Mouse (Mus musculus) embryo, embryonic 11 days (tissue): ENCODE measurements around the gene Fam234a.
"Not testable (repeated sequence)": the region's sequence is repeated elsewhere in the genome, so short reads cannot be mapped to it uniquely, and the experiment has no call there.

ENCODE experiments used
- DNase-seq: peaks from one replicate; pipeline ENCODE4 v3.0.0-alpha.2; 2015

Fam234a gene

DNA sequence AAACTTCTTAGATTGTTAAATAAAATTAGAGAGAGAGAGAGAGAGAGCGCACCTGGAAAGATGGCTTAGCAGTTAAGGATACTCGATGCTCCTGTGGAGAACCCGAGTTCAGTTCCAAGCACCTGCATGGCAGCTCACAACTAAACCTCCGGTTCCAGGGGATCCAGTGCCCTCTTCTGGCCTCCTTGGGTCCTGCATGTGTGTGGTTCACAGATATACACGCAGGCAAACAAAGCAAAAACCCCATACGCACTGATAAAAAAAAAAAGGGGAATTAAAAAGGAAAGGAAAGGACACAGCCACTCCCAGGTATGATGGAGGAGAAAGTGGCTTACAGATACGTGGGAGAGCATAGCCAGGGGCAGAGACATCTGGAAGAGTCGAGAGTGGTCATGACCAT, 11.2 kb downstream of the Fam234a start:
- DNase-seq: no peak

DNA sequence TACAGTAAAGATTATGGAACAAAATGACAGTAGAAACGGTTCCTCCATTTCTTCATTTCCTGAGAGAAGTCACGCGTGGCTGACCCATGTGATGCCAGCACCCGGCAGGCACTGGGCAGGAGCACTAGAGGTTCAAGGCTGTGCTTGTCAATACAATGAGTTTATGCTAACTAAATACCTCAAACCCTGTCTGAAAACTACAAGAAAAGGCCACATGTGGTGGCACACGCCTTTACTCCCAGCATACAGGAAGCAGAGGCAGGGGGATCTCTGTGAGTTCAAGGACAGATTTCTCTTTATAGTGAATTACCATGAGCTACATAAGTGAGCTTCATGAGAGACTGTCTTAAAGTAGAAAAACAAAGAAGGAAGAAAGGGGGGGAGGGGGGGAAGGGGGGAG, 12.9 kb downstream of the Fam234a start:
- DNase-seq: no peak

DNA sequence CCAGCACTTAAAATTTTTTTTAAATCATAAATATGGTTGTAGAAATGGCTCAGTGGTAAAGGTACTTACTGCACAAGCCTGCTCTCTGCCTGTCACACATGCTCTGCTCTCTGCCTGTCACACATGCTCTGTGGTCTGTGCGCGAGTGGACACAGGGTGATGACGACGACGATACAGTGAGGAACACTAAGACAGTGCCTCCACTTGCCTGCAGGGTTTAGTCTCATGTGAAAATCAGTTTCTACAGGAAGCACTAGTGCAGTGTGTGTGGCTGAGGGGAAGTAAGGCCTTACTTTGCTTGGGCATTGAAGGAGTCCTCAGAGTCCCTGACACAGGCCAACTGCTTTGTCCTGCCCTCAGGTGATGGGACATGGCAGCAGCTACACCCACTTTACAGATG, 14.3 kb downstream of the Fam234a start:
- DNase-seq: no peak

DNA sequence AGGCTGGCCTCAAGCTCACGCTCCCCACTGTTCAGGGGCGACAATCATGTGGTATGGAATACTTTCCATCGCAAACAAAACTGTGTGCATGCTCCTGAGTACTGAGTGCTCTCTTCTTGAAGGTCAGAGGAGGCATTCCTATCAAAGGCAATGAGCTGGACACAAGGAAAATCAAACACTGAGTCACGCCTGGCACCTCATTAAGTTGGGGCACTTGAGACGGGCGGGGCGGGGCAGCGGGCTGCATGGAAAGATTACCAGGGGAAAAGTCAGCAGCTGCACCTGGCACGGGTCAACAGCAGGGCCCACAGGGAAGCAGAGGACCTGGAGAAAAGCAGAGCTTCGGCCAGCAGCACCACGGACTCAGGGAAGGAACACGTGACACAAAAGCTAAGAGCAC, 18.9 kb downstream of the Fam234a start:
- DNase-seq: no peak

DNA sequence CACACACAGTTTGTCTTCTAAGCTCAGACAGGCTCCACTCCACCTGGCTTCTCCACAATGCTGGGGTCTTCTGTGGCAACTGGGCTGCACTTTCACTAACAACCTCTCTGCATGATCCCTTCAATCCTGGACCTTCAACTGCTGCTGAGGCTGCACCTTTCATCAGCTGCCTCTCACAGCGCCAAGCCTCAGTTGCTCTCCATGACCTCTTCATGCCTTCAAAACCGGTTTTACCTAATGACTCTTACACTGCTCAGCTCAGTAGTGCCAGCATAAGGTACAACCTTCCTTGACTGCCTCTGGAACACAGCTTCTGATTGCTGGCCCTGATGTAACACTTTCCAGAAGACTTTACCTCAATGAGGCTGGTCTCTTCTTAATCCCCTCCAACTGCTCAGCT, 22.5 kb downstream of the Fam234a start:
- DNase-seq: no peak

DNA sequence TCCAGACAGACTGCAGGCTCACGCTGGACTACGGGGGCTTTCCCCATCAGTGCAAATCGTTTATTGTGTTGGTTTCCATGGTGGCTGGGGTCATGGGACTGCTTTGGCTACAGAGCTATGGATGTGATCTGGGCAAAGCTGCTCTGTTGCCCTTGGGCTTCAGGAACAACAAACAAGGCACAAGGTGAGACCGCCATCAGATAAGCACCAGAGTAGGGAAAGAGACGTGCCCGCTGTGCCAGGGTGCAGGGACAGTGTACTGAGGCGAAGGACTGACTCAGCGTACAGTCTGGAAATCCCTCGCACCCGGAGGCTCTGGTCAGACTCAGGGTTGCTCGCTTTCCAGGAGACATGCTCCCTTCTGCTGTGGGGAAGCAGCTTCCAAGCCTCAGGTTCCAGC, 31.4 kb downstream of the Fam234a start:
- DNase-seq: no peak

DNA sequence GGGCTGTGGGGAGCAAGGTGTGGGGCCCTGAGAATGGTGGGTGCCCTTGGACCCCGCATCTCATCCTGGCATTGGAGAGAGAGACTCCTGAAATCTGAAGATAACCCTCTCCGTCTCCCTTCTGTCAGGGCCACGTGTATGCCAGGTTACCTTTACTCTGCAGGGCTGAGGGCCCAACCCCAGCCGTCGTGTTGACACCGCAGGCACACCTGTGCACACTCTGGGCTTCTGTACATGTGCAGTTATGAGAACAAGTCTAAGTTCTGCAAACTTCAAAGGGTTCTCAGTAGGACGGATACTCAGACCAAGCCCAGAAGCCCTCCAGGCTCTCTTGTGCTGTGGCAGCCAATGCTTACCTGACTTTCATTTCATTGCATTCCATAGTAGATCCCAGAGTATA, 31.8 kb downstream of the Fam234a start:
- DNase-seq: no peak

DNA sequence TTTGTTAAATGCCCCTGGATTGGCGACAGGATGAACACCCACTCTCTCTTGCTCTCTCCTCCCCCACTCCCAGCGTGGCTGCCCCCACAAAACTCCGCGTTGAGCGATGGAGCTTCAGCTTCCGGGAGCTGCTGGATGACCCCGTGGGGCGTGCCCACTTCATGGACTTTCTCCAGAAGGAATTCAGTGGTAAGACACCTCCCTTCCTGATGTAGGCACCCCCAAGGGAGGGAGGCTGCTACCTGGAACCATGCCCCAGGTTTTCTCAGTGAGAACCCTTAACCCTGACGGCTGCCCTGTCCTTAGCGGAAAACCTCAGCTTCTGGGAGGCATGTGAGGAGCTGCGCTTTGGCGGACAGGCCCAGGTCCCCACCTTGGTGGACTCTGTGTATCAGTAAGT, 36.4 kb downstream of the Fam234a start, which contains the start of gene Arhgdig:
TSS of gene Arhgdig (minus strand) at position 101 of the 400 bp plus-strand sequence.
- no peak for DNase-seq

DNA sequence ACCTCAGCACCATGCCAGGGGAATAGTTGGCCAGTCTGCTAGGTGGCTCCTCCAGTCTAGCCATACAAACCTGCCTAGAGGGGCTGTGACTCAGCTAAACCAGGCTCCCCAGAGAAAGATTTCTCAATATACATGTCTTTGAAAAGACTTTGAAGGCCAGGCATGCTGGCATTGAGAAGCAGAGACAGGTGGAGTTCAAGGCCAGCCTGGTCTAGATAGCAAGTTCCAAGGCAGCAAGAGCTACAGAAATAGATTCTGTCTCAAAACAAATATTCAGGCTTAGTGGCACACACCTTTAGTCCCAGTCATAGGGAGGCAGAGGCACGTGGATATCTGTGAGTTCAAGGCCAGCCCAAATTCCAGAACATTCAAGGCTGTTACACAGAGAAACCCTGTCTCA, 37.6 kb downstream of the Fam234a start:
- no peak for DNase-seq

DNA sequence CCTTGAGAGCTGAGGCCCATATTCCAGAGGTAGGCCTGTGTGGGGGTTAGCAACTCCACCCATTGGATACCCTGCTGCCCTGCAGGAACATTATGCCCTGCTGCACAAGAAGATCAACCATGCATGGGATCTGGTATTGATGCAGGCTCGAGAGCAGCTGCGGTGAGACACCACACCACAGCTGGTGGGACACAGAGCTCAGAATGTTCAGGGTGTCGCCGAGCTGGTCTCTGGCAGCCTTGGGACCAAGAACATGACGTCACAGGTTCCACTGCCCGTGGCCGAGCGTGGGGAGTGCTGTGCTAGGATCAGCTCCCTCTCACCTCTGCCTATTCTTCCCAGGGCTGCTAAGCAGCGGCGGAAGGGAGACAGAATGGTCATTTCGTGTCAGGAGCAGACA, 39.3 kb downstream of the Fam234a start:
- DNase-seq: no peak

DNA sequence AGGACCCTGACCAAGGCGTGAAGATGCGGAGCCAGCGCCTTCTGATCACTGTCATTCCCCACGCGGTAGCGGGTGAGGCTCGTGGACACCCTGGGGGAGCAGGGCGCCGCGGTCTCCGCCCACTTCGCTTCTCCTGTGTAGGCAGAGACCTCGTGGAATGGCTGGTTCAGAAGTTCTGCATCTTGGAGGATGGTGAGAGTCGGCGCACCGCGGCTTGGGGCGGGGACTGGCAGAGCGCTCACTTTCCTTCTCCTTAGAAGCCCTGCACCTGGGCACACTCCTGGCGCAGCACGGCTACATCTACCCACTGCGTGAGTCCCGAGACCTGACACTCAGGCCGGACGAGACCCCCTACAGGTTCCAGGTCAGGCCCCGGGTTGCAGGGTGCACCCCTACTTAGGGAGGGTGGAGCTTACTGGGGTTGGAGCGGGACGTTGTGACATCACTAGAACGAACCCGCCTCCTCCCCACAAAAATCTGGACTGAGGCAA, 40.7 kb downstream of the Fam234a start:
- no peak for DNase-seq

DNA sequence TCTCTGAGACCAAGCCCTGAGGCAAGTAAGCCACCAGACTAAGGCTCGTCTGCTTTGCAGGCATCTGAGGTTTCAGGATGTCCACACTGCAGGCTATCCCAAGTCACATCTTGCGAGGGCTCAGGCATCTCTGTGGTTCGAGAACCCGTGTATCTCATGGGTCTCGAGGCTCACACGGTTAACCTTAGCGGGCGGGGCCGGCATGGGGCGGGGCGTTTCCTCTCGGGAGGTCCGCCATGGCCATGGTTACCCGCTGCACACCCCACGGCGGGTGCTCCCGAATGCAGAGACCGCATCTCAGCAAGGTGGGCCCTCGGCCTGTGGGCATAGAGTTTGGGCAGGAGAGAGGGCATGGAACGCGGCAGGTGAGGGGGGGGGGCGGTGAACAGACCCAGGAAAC, 41.3 kb downstream of the Fam234a start, which contains the start of gene Rgs11:
TSS of gene Rgs11 (plus strand) at position 215 of the 400 bp plus-strand sequence.
- DNase-seq: peak; percentile 32

DNA sequence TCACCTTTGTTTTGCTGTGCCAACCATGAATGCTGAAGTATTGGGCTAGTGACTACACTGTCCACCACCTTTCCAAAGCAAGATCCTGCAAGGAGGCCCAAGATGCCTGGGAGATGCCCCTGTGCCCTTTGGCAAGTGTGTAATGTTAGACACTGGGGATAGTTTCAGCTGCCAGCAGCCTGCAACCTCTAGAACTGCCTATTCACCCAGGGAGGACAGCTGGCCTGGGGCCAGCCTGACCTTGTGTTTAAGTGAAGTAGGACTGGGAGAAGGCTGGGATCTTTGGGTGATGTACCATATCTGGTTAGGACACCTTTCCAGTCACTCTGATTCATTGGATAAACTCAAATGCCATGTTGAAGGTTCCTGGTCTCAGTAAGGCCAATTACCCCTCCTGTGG, 42.0 kb downstream of the Fam234a start:
- no peak for DNase-seq

DNA sequence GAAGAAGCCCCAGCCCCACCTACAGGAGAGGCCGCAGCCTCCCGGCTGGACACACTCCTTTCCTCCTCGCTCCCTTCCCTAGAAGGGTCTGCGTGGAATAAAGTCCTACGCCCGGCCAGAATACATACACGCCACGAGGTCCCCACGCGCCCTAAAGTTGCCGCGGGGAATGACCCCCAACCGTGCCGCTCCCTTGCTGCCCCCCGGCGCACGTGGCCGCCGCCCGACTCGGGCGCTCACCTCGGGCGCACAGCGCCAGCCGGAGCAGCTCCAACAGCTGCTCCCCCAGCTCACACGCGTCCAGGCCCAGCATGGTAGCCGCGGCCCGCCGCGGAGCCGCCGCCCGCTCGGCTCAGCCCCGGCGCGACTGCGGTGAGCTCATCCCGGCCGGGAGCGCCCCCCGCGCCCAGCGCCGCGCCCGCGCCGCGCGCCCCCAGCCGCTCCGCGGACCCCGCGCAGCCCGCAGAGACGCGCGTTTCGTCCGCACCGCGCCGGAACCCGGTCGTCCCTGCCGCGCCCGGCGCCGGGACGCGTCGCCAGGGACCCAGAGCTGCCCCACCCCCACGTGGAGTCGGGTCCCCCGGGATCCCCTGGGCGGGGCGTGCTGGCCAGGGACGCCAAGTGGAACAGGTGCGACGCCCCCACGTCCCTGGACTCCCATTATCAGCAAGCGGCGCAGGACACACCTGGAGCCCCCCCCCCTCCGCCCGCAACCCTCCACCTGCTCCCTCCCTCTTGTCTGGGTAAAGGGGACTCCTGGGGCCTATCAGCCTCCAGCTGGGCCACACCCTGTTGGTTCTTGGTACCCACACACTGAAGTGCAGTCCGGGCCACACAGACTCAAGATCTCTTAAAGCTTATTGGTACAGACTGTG, 43.0 kb downstream of the Fam234a start:
- DNase-seq: peak; percentile 66

DNA sequence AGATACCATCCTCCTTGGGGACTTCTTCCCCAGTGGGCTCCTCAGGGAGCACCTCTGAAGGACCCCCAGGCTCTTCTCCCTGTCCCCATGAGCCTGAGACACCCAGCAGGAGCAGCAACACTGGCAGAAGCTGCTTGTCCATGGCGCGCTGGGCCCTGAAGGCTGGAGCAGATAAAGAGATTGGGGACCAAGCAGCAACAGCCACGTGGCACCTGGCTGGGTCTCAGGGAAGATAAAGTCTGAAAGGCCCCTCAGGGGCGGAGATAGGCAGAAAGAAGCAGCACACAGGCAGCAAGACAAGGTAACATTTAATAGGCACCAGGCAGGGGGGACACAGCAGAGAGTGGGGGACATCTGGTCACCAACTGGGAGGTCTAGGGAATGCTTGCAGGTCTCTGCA, 45.1 kb downstream of the Fam234a start, which contains the start of gene Pdia2:
TSS of gene Pdia2 (minus strand) at position 196 of the 400 bp plus-strand sequence.
- DNase-seq: no peak

DNA sequence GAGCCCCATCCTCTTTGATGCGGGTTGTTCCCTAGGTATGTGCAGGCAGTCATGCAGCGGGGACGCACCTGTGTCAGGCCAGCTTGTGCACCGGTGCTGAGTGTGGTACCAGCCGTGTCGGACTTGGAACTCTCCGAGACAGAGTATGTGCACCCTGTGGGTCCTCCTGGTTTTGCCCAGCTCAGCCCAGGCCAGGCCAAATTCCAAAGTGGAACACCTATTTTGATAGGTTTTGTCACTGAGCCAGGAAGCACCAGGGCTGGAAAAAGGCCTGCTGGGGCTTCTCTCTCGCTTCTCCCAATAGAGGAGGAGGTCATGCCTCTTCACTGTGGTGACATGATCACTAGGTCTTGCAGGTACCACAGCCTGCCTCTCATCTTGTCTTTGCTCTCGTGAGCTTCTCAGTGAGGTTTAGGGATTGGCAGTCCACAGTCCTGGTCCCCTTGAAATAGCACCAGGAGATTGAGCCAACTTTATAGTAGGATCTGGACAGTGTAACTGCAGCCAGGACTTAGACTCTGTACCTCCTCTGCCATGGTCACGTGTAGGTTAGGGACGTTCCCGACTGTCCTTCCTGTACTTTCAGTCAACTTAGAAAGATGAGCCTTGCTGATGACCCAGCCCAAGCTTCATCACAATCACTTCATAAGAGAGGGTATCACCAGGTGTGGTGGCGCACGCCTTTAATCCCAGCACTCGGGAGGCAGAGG, 51.4 kb downstream of the Fam234a start:
- no peak for DNase-seq

DNA sequence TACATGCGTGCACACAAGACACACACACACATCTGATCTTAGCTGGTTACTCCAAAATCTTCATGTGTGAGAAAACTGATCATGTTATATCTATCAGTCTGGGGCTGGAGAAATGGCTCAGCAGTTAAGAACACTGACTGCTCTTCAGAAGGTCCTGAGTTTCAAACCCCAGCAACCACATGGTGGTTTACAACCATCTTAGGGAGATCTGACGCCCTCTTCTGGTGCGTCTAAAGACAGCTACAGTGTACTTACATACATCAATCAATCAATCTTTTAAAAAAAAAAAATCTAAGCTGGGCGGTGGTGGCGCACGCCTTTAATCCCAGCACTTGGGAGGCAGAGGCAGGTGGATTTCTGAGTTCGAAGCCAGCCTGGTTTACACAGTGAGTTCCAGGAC, 52.6 kb downstream of the Fam234a start:
- DNase-seq: not testable (repeated sequence)

DNA sequence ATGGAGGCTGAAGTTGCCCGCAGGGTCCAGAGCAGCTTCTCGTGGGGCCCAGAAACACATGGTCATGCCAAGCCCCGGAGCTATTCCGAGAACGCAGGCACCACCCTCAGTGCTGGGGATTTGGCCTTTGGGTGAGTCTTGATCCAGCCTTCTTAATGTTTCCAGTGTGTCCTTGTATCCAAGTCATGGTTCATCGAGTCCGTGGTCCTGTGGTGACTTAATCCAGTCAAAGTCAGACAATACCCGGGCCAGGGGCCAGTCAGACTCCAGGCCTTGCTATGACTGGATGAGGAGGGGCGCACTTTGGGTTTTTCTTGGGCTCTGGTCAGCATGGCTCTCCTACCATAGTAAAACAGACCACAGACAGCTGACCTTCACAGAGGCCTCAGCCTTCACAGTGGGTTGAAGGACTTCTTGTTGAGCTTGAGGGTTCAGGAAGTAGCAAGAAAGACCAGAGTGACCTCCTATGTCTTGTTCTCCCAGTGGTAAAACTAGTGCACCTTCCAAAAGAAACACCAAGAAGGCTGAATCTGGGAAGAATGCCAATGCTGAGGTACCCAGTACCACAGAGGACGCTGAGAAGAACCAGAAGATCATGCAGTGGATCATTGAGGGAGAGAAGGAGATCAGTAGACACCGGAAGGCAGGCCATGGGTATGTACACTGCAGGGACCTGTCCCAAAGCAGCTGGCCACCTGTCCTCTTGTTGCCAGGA, 55.8 kb downstream of the Fam234a start:
- no peak for DNase-seq

DNA sequence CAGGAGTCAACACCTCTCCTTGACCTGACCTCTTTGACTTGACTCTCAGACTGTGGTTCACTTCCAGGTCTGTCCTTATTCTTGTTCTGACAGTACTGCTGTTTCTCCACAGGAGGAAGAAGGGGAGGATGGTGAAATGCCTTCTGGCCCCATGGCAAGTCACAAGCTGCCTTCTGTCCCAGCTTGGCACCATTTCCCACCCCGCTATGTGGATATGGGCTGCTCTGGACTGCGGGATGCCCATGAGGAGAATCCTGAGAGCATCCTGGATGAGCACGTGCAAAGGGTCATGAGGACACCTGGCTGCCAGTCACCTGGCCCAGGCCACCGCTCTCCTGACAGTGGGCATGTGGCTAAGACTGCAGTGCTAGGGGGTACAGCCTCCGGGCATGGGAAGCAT, 56.5 kb downstream of the Fam234a start:
- no peak for DNase-seq

DNA sequence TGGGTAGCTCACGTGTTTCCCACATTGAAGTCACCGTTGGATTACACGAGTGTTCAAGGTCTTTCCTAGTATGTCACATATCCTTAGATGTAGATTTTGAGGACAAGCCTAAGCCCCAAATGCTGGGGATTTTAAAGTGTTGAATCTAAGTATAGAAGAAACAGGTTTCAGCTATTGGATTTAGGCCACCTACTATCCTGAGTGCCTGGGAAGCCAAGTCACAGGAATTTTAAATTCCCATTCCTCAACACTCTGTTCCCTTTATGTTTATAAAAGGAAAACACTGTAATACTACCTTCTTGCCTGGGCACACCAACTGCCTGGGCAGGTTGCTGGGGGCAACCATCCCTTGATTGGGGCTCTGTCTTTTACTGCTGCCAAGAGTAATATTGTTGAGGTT, 62.9 kb downstream of the Fam234a start:
- DNase-seq: no peak

DNA sequence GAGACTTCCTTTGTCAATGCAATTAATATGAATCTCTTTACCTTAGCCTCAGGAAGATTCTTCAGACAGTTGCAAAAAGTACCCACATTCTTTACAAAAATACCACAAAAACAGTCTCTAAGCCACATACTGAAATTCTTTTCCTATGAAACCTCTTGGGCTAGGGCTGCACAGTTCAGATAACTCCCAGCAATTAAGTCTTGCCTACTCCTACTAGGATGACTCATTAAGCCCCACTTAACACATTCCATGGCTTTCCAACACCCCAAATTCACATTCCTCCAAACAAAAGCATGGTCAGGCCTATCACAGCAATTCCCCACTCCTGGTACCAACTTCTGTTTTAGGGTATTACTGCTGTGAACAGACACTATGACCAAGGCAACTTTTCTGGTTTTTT, 65.4 kb downstream of the Fam234a start:
- no peak for DNase-seq

DNA sequence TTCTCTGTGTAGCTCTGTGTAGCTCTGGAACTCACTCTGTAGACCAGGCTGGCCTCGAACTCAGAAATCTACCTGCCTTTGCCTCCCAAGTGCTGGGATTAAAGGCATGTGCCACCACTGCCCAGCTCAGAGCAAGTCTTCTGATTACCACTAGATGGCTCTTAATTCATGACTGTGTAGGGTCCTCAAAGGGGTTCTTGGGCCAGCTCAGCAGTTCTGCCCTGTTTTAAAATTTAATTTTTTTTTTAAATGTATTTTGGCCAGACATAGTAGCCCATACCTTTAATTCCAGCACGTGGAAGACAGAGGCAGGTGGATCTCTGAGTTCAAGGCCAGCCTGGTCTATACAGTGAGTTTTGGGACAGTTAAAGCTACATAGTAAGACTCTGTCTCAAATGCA, 68.8 kb downstream of the Fam234a start:
- not testable (repeated sequence) for DNase-seq

DNA sequence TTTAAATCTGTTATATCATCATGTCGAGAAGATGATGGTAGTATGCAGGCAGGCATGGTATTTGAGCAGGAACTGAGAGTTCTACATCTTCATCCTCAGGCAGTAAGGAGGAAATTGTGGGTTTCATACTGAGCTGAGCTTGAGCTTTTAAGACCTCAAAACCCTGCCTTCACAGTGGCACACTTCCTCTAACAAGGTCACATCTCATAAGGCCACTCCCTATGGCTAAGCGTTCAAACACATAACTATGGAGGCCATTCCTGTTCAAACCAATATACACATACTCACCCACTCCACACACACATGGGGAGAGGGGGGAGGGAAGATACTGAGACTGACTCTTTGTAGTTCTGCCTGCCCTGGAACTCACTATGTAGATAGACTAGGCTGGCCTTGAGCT, 76.0 kb downstream of the Fam234a start:
- no peak for DNase-seq
